In genomic region chr7:45447325-45447990, GRCm38 (mm10) we compare ENCODE assay signal across 8 mouse cellular contexts. TPM values are rescaled to one million over a fixed set of nuclear protein-coding genes. Genes with fewer than 3 reads are reported as not detected.
DNase-seq lines count a peak whose midpoint lies in the region; TF ChIP-seq lines count a peak whose summit lies in the region.

No protein-coding gene starts in this region.

- H3K27ac ChIP-seq in layer of hippocampus, adult 2 months = no peak overlapping the region

- peak; percentile 67 for TF ChIP-seq CTCF in layer of hippocampus, adult 2 months (conservative IDR thresholded peaks at IDR 0.05)

- no peak for DNase-seq in layer of hippocampus, adult 2 months (ENCODE audit: low spot score in 2 of 2)
- no peak for DNase-seq in layer of hippocampus, postnatal 14 days (ENCODE audit: low spot score in 2 of 2)
- DNase-seq in T-cell, adult 2 months (ENCODE audit: low spot score) = peak; percentile 13
- DNase-seq in heart, postnatal 4 days = peak; percentile 52
- DNase-seq in lung, postnatal 14 days = peak; percentile 37
- no peak for DNase-seq in gastrocnemius, postnatal 10 days
- no peak for DNase-seq in gastrocnemius, adult 18-20 months (ENCODE audit: low spot score)
- DNase-seq in urinary bladder, adult 18-20 months (ENCODE audit: low spot score in 2 of 2) = no peak

- H3K4me3 ChIP-seq in layer of hippocampus, adult 2 months = no peak overlapping the region; the same call in 1 of the 2 replicates

RNA-seq across cellular contexts. Expression of gene Ruvbl2, which starts 9.6 kb away (rescaled TPM):
- total RNA-seq in layer of hippocampus, adult 2 months (2021) = 10 to 100 TPM; 35.0 to 37.2 TPM
- total RNA-seq in layer of hippocampus, postnatal 14 days (2021) = 10 to 100 TPM; 30.4 to 45.0 TPM
- total RNA-seq in heart, postnatal 4 days (2021) = 10 to 100 TPM; 38.7 to 39.3 TPM
- total RNA-seq in gastrocnemius, postnatal 10 days (2021) = 10 to 100 TPM; 29.4 to 36.9 TPM
- total RNA-seq in gastrocnemius, adult 18-20 months (2021) = 10 to 100 TPM; 26.6 to 27.9 TPM

RNA-seq across cellular contexts. Expression of gene Ftl1, which starts 12.2 kb away (rescaled TPM):
- 100 to 1,000 TPM; 186 to 204 TPM for total RNA-seq in layer of hippocampus, adult 2 months (2021)
- 100 to 1,000 TPM; 300 to 331 TPM for total RNA-seq in layer of hippocampus, postnatal 14 days (2021)
- 100 to 1,000 TPM; 302 to 316 TPM for total RNA-seq in heart, postnatal 4 days (2021)
- total RNA-seq in gastrocnemius, postnatal 10 days (2021) = 100 to 1,000 TPM; 173 to 194 TPM
- total RNA-seq in gastrocnemius, adult 18-20 months (2021) = 100 to 1,000 TPM; 109 to 151 TPM

RNA-seq across cellular contexts. Expression of gene Gys1, which starts 12.8 kb away (rescaled TPM):
- 10 to 100 TPM; 16.1 to 20.3 TPM for total RNA-seq in layer of hippocampus, adult 2 months (2021)
- total RNA-seq in layer of hippocampus, postnatal 14 days (2021) = 10 to 100 TPM; 17.7 to 18.7 TPM
- 10 to 100 TPM; 82.7 to 90.3 TPM for total RNA-seq in heart, postnatal 4 days (2021)
- 100 to 1,000 TPM; 142 to 150 TPM for total RNA-seq in gastrocnemius, postnatal 10 days (2021)
- 100 to 1,000 TPM; 321 to 326 TPM for total RNA-seq in gastrocnemius, adult 18-20 months (2021)

RNA-seq across cellular contexts. Expression of gene Bax, which starts 19.2 kb away (rescaled TPM):
- 10 to 100 TPM; 73.2 to 77.6 TPM for total RNA-seq in layer of hippocampus, adult 2 months (2021)
- 10 to 100 TPM; 90.2 to 90.6 TPM for total RNA-seq in layer of hippocampus, postnatal 14 days (2021)
- 10 to 100 TPM; 48.6 to 50.7 TPM for total RNA-seq in heart, postnatal 4 days (2021)
- total RNA-seq in gastrocnemius, postnatal 10 days (2021) = 10 to 100 TPM; 29.4 to 29.6 TPM
- total RNA-seq in gastrocnemius, adult 18-20 months (2021) = 10 to 100 TPM; 14.2 to 16.6 TPM

RNA-seq across cellular contexts. Expression of gene Lhb, which starts 26.8 kb away (rescaled TPM):
- not detected for total RNA-seq in layer of hippocampus, adult 2 months (2021)
- total RNA-seq in layer of hippocampus, postnatal 14 days (2021) = under 1 TPM in 1 of 2 experiments, not detected in 1; 0.69 TPM
- total RNA-seq in heart, postnatal 4 days (2021) = not detected
- not detected for total RNA-seq in gastrocnemius, postnatal 10 days (2021)
- under 1 TPM; 0.47 to 0.59 TPM for total RNA-seq in gastrocnemius, adult 18-20 months (2021)

Comparison
In these comparisons a context has a peak if more than half of its experiments do, and no peak if none do; other contexts are left out.
1. DNase-seq: peak in T-cell, adult 2 months (single experiment), heart, postnatal 4 days (single experiment) and lung, postnatal 14 days (single experiment); none in layer of hippocampus, adult 2 months (0 of 2), layer of hippocampus, postnatal 14 days (0 of 2), gastrocnemius, postnatal 10 days (single experiment), gastrocnemius, adult 18-20 months (single experiment) and urinary bladder, adult 18-20 months (0 of 2).